Mouse (Mus musculus): Measurements from ENCODE around the gene Ism1. TPM values are rescaled to one million over a fixed set of nuclear protein-coding genes. Genes with fewer than 3 reads are reported as not detected.

The Ism1 gene
- polyA plus RNA-seq, 1 experiment = 1.7 TPM

DNA sequence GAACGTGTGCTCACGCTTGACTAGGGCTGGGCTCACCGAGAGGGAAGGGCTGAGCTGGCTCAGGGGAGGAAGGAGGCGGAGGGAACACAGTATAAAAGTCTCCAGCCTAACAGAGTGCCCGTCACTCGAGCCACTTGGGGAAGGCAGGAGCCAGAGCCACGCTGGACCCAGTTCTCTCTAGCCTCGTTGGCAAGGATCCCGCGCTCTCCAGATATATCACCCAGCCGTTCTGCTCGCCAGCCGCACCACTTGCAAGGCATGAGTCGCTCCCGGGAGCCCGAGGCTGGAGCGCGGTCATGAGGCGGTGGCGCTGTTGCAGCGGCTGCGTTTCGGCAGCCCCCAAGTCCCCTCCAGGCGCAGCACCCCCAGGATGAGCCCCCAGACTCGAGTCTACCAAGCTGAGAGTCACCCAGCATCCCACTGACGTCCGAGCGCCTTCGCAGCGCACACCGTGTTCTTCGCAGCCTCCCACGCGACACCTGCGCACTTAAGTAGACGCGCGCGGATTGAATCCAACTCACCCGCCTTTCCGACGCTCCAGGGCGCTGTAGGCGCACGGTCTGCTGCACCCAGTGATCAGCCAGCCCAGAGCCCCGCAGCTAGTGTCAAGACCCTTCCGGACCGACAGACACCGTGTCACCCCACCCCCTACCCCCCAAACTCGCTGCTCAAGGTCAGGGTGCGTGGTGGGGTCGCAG is 764 bp upstream of the Ism1 start:
- TF ChIP-seq POLR2A (IDR thresholded peaks at IDR 0.05; ENCODE audit: low read depth, low read length) (peak; percentile 38; the same call in 1 of the 2 replicates), CTCF (IDR thresholded peaks at IDR 0.05; ENCODE audit: borderline replicate concordance, insufficient read depth, low read length) (peak; percentile 29; the same call in 1 of the 2 replicates)
- Histone ChIP-seq H3K4me1 (ENCODE audit: control insufficient read depth, insufficient read depth, low read length) (no peaks in the 10 kb centered on the region), H3K4me3 (ENCODE audit: insufficient read depth, low read length) (peak overlapping the region; percentile 68)

DNA sequence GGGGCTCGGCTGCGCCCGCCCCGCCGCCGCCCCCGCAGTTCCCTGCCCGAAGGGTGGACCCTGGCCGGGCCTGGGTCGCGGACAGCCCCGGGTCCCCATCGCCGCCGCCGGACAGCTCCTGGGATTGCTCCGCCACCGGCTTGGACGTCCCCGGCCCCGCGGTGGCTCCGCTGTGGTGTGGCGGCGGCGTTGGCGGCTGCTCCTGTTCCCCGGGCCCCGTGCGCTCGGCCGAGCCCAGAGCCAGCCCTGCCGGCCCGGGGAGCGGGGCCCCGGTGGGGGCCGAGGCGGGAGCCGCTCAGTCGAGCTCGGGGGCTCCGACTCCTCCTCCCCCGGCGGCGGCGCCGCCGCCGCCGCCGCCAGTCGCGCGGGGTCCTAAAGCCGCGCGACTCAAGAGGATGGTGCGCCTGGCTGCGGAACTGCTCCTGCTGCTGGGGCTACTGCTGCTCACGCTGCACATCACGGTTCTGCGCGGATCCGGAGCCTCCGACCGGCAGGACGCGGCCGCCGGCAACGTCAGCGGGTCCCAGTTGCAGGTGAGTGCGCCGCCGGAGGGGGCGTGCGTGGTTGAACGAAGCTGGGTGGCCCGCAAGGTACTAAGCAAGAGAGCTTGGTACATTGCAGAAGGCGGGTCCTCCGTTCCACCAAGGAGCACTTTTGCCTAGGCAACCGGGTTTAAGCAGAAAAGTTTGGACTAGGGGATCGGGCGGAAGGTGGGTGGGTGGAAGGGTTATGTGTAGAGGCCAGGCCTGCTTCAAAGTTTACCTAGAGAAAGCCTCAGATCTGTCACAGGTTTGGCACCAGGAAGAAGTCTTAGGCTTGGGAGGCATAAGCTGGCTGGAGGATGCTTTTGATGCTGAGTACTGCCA is 530 bp downstream of the Ism1 start:
- TF ChIP-seq POLR2A (IDR thresholded peaks at IDR 0.05; ENCODE audit: low read depth, low read length) (no peak), CTCF (IDR thresholded peaks at IDR 0.05; ENCODE audit: borderline replicate concordance, insufficient read depth, low read length) (no peak)
- peak overlapping the region; percentile 68 for H3K4me3 ChIP-seq (ENCODE audit: insufficient read depth, low read length)

More for the DNA sequence above, 764 bp upstream of the Ism1 start:
- no peak overlapping the region for H3K27ac ChIP-seq (ENCODE audit: insufficient read depth, low read length)

DNA sequence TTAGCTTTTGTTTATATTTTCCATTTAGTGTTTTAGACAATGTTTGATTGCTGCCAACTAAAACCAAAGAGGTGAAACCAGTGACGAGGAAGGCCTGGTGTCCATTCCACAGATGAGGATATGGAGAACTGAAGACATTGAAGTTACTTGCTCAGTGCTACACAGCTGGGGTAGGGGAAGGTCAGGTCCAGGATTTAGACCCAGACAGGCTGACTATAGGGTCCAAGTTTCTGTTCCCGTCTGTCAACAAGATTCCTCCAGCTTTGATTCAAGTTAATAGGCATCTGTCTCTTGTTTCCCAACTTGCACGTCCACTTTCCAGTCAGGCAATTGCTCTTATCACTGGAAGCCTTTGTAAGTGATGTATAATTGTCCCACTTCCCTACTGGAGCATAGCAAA is 4.6 kb downstream of the Ism1 start:
- Histone ChIP-seq H3K27ac (ENCODE audit: insufficient read depth, low read length) (no peak overlapping the region), H3K4me1 (ENCODE audit: control insufficient read depth, insufficient read depth, low read length) (no peaks in the 10 kb centered on the region), H3K4me3 (ENCODE audit: insufficient read depth, low read length) (no peak overlapping the region)
- TF ChIP-seq CTCF (IDR thresholded peaks at IDR 0.05; ENCODE audit: borderline replicate concordance, insufficient read depth, low read length) (no peak), POLR2A (IDR thresholded peaks at IDR 0.05; ENCODE audit: low read depth, low read length) (no peak)

More for the DNA sequence above, 530 bp downstream of the Ism1 start:
- Histone ChIP-seq H3K4me1 (ENCODE audit: control insufficient read depth, insufficient read depth, low read length) (no peaks in the 10 kb centered on the region), H3K27ac (ENCODE audit: insufficient read depth, low read length) (no peak overlapping the region)

DNA sequence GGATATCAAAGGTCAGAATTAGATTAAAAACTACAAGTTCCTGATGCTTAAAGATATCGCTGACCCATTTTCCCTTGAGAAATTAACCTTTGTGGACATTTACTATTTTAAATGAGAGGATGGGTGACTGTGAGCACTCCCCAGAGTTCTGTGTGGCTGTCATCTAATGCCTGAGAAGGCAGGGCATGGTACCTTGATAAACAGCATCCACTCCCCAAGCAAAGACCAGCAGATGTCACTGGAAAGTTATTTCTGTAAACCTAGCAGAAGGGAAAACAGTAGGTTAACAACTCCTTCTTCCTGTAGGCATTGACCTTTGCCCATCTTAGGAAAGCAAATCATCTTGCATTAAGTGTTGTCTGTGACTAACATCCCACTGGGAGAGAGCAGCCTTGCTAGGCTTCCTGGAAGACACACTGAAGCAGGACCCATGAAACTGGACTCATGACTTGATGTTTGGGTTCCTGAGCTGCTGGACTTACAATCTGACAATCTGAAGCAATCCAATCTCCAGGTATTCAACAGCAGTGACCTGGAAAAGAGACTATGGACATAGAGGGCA is 11.5 kb downstream of the Ism1 start:
- H3K4me3 ChIP-seq (ENCODE audit: insufficient read depth, low read length) = no peak overlapping the region
- no peaks in the 10 kb centered on the region for H3K4me1 ChIP-seq (ENCODE audit: control insufficient read depth, insufficient read depth, low read length)
- TF ChIP-seq POLR2A (IDR thresholded peaks at IDR 0.05; ENCODE audit: low read depth, low read length) = no peak
- TF ChIP-seq CTCF (IDR thresholded peaks at IDR 0.05; ENCODE audit: borderline replicate concordance, insufficient read depth, low read length) = no peak
- no peak overlapping the region for H3K27ac ChIP-seq (ENCODE audit: insufficient read depth, low read length)

DNA sequence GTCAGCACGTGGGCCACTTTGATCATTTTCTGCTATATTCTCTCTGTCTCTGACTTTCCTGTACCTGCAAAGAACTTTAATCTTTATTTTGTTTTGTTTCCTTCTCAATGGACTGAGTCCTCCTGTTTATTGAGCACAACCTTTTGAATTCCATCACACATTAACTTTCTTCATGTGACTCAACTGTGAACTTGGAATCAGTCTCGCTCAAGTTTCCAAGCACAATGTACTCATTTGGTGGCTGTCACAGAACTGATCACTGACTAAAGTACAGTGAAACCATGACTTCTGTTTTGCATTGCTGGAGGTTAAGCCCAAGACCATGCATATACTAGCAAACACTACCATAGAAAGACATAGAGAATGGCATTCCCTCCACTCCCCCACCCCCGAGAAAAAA is 15.5 kb downstream of the Ism1 start:
- no peak for TF ChIP-seq POLR2A (IDR thresholded peaks at IDR 0.05; ENCODE audit: low read depth, low read length)
- TF ChIP-seq CTCF (IDR thresholded peaks at IDR 0.05; ENCODE audit: borderline replicate concordance, insufficient read depth, low read length) = no peak
- Histone ChIP-seq H3K4me1 (ENCODE audit: control insufficient read depth, insufficient read depth, low read length) (no peaks in the 10 kb centered on the region), H3K27ac (ENCODE audit: insufficient read depth, low read length) (no peak overlapping the region), H3K4me3 (ENCODE audit: insufficient read depth, low read length) (no peak overlapping the region)

DNA sequence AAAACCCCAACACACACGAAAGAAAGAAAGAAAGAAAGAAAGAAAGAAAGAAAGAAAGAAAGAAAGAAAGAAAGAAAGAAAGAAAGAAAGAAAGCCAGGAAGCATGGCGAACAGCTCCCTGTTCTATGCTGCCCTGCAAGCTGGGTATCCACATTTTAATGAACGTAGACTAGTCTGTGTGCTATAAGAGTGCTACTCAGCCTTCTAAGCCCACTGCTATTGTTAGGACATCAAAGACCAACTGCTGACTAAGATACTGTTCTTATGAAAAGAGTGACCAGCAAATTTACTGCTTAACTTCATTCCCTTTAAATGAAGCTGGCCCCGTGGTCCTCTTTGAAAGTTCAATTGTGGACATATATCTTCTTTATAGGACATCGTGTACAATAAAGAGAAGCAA is 16.7 kb downstream of the Ism1 start:
- TF ChIP-seq POLR2A (IDR thresholded peaks at IDR 0.05; ENCODE audit: low read depth, low read length) = no peak
- TF ChIP-seq CTCF (IDR thresholded peaks at IDR 0.05; ENCODE audit: borderline replicate concordance, insufficient read depth, low read length) = no peak
- no peaks in the 10 kb centered on the region for H3K4me1 ChIP-seq (ENCODE audit: control insufficient read depth, insufficient read depth, low read length)
- no peak overlapping the region for H3K27ac ChIP-seq (ENCODE audit: insufficient read depth, low read length)
- H3K4me3 ChIP-seq (ENCODE audit: insufficient read depth, low read length) = no peak overlapping the region

DNA sequence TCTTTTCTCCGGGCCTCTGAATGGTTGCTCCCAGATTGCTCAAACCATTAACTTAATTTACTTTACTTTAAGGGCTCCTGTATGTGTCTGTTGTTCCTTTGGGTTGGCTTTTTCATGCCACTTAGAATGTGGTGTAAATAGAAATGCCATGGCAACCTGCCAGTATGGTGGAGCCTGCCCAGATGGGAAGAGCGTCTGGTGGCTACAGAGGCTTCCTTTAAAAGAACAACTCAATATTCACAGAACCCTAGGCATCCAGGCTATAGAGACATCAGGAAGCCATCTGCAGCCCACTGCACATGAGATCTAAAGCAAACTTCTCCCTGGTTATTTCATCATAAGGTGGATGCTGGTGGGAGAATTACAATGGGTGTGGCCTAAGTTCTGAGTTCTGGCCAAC is 18.6 kb downstream of the Ism1 start:
- no peak for TF ChIP-seq CTCF (IDR thresholded peaks at IDR 0.05; ENCODE audit: borderline replicate concordance, insufficient read depth, low read length)
- no peak for TF ChIP-seq POLR2A (IDR thresholded peaks at IDR 0.05; ENCODE audit: low read depth, low read length)
- Histone ChIP-seq H3K4me3 (ENCODE audit: insufficient read depth, low read length) (no peak overlapping the region), H3K27ac (ENCODE audit: insufficient read depth, low read length) (no peak overlapping the region), H3K4me1 (ENCODE audit: control insufficient read depth, insufficient read depth, low read length) (no peaks in the 10 kb centered on the region)

DNA sequence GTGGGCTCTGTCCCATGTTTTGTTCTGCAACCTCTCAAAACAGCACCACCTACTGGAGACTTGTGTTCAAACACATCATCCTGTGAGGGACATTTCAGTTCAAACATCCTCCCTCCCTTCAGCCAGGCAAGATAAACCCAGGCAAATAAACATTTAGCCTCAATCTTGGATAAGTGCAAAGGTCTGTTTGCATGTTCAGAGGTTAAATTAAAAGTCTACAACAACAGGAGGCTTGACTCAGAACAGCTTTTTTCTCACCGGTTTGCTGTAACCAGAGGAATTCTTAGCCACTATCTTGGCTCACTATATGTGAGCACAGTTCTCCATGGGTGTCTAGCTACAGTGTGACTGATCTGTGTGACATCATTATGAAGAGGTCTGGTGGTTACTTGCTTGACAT is 22.6 kb downstream of the Ism1 start:
- H3K27ac ChIP-seq (ENCODE audit: insufficient read depth, low read length) = no peak overlapping the region
- H3K4me1 ChIP-seq (ENCODE audit: control insufficient read depth, insufficient read depth, low read length) = no peaks in the 10 kb centered on the region
- TF ChIP-seq CTCF (IDR thresholded peaks at IDR 0.05; ENCODE audit: borderline replicate concordance, insufficient read depth, low read length) = no peak
- TF ChIP-seq POLR2A (IDR thresholded peaks at IDR 0.05; ENCODE audit: low read depth, low read length) = no peak
- H3K4me3 ChIP-seq (ENCODE audit: insufficient read depth, low read length) = no peak overlapping the region

DNA sequence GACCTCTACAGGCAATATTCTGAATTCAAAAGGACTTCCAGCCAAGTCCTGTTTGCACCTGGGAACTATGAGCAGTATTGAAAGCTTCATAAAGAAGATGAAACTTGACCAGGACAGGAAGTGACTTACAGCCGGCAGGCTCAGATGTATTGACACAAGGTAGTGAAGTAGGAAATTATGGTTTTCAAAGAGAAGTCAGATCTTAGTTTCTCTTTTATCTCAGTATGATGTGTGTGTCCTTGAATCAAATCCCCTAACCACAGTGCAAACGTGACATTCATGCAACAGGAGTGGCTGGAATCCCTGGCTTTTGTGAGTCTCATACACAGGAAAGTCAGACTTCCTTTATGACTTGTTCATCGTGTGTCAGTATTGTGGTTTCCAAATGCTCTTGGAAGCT is 27.0 kb downstream of the Ism1 start:
- no peak overlapping the region for H3K27ac ChIP-seq (ENCODE audit: insufficient read depth, low read length)
- no peak overlapping the region for H3K4me3 ChIP-seq (ENCODE audit: insufficient read depth, low read length)
- H3K4me1 ChIP-seq (ENCODE audit: control insufficient read depth, insufficient read depth, low read length) = no peaks in the 10 kb centered on the region
- TF ChIP-seq POLR2A (IDR thresholded peaks at IDR 0.05; ENCODE audit: low read depth, low read length) (no peak), CTCF (IDR thresholded peaks at IDR 0.05; ENCODE audit: borderline replicate concordance, insufficient read depth, low read length) (no peak)

Measured in embryonic fibroblast, embryonic 13.5 days (primary cell).